Mouse (Mus musculus): ENCODE measurements at regions not wholly inside any gene's neighbourhood (a gene's known extent, or its start where the extent isn't known, plus 50 kb on each side); places are given as distances from the start of the nearest gene placed in this dataset.

DNA sequence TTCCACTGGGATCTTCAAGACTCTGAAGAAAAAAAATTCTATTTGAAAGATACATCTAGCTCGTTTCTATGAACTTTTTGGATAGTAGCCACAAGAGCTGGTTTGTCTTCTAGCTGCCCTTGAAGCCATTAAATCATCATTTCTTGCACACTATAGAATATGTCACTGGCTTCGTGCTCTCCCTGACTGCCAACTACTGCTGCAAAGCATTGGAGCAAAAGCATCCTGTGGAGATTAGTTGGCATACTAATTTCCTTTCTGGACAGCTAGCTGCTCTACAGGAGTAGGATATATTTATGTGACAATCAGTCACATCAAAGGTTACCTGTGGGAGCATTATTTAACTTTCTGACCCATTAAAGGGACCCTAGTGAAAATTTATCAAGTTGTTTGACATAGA is 243.1 kb downstream of the Pdgfc start:
- no peak for DNase-seq

DNA sequence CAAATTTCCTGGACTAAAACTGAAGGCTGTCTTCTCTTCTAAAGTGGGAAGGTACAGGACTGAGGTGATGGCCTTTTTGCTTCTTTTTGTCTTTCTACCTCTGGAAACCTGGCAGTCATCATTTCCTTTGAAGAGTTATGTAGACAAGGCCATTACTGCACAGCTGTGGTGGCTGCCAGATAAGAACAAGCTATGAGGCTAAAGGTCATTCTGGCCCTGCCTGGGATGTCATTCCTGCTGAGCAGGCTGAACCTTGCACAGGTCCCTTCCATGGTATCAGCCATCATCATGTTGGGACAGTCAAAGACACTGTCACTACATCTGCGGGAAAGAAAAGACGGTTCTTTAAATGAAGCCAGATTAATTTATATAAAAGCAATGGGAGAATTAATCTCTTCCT is 253.5 kb downstream of the Pdgfc start:
- DNase-seq, result no peak

DNA sequence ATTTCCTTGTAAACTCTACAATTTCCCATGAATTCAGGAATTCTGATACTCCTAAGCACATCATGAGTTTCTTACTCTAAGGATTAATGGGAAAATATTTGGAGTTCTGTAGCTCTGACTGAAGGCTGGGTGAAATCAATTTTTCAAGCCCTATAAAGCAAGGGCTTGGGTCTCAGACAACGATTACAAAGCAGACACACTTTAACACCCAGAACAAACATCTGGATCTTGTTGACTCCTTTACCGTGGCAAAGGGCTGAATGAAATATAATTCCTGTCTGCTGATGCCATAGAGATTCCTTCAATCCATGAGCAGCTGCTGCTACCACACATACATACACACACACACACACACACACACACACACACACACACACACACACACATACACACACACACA is 256.2 kb downstream of the Pdgfc start:
- no peak for DNase-seq

DNA sequence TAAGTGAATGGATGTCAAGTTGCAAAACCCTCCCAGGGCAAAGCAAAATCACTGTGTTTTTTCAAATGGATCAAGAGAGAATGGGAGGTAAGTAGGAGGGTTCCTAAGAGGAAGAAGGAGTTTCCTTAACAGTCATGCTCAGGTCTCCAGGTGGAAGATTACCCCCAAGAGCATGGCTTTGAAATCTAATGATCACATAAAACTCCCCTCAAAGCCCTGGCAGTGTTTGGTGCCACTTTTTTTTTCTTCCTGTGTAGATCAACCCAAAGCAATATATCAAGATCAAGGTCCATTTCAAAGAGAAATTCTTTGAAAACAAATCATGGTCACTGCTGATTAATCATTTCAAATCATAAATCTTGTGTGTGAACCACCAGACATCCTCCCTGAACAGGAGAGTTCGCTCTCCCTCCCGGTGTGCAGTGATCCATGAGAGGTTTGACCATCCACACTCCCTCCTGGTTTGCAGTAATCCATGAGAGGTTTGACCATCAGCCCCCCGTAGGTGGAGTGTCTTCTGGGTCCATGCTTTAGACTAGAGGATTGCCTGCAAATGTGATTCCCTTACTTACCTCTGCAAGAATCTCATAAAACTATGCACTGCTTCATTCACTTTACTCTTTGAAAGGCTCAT is 257.1 kb downstream of the Pdgfc start:
- DNase-seq, result no peak

DNA sequence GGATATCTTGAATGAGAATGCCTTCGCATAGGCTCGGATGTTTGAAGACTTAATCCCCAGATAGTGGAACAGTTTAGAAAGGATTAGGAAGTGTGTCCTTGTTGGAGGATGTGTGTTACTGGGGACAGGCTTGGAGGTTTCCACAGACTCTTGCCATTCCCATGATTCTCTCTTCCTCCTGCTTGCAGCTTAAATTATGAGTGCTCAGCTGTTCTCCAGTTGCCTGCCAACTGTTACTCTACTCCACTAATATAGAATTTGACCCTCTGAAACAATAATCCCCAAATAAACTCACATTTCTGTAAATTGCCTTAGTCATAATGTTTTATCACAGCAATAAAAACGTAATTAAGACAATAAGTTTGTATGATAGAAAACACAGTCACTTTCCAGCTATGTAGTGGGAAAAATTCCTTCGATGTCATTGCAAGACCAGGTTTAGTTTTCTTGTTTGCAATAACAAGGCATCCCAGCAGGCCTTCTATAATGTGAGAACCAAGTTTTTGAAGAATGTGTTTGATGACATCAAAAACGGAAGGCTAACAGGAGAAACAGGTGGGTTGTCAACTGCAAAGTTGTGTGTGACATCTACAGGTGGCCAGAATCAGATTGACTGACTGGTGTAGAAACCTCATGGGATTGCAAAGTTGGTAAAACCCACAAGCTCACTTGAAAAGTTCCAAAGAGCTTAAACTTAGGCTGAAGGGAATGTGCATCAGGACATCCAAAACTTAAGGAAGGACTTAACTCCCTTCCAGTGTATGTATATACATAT is 268.0 kb downstream of the Pdgfc start:
- DNase-seq, result no peak

DNA sequence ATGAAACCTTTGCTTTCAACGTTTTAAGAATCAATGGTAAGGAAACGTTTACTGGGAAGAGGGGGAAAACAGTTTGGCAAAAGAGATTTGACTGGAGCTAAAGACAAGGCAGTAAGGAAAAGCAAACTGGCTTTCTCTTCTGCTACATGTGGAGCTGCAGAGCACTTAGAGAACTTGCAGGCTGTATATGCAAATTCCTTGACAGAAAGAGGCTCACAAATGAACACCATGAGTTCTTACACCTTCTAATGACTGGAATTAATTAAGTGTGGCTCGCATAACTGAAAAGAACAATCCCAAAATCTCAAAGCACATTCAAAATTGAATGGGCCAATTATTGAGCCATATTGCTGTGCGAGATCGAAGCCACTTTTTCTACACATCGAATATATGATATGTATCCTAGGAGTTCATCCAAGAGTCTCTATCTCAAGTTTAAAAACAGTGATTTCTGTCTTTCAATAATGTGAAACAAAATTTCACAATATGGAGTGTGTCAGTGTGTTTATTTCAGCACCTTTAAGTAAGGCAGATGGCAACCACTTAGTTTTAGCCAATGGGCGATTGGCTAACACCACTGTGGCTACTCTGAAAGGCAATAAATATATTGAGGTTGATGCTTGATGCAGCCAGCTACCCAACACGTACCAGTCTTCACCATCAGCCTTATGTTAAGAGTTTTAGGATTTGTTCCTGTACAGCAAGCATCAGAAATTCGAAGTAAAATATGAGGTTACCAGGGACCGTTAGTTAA is 269.4 kb downstream of the Pdgfc start:
- no peak for DNase-seq

DNA sequence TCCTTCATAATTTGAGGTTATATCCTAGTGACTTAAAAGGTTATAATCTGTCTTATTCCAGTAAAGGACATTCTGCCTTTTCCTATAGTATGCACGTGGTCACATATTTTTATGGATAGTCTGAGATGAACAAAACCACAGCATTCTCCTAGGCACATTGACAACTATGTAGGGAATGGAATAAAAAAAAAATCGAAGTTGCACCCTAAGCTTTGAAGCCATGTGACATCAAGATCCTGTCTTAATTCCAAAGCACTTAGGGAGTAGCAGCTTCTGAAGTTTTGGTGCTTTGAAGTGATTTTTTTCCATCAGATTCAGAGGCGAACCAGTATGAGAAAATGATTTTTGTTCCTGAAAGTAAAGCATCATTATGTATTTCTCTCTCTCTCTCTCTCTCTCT is 290.6 kb downstream of the Pdgfc start:
- DNase-seq, result no peak

DNA sequence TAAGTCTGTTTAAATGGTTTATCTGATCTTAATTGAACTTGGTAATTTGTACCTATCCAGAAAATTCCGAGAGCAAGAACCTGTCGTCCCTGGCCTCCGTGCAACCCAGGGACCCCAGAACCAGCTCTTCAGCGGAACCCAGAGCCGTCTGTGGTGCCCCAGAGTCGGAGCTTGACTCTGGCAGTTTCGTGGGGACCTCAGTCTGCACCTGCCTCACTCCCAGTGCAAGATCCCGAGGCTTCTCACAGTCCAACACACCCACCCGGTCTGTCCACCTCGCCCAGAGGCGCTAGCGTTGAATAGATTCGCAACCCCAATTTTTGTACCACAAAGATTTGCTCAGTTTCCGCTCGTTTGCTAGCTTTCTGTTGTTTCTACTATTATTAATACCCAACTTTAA is 315.5 kb downstream of the Pdgfc start:
- no peak for DNase-seq

DNA sequence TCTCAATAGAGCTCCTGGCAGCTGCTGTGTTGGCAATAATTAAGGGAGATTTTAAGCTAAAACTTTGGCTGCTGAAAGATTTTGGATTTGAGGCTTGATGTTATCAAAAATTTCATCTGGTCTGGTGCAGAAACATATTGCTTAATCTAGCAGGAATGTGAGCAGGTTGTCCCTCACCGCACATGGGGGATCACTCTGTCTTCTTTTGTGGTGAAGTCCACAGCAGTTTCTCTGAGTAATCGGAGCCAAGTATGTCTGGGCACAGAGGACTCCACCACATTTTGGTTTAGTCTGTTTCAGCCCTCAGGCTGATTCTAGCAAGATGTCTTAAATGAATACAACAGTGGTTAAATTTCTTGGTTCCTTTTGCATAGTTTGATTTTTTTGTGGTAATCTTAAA is 331.7 kb downstream of the Pdgfc start:
- DNase-seq, result no peak

DNA sequence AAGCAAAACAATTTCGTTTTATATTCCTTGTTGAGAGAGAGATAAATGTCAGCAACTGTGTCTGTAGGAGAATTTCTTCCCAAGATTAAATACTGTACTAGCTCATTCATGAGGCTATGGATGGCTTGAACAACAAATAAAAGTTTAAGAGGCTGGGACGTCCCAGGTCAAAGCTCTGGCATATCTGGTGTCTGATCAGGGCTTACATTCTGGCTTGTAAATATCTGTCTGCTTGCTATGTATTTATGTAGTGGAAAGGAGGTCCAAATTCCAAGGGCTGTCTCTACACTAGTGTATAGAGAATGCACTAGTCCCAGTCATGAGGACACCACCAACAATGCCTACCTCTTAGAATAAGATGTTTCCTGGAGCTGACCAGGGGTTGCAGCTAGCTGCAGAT is 332.4 kb downstream of the Pdgfc start:
- DNase-seq, result no peak

DNA sequence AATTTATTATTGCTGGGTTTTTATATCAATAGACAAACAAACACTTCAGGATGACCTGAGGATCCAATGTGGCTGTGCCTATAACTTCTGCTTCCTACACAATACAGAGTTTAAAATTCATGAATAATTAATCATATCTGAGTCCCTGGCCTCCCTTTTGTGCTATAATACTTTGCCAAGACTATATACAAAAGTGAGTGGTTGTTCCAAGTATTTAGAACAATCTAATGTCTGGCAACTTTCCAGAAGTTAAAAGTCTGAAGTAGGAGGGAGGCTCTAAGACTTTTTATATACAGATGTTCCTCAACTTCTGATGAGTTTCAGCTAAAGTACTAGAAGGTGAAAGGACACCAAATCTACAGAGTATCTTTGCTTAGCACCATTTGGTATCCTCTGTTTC is 333.5 kb downstream of the Pdgfc start:
- DNase-seq, result no peak

DNA sequence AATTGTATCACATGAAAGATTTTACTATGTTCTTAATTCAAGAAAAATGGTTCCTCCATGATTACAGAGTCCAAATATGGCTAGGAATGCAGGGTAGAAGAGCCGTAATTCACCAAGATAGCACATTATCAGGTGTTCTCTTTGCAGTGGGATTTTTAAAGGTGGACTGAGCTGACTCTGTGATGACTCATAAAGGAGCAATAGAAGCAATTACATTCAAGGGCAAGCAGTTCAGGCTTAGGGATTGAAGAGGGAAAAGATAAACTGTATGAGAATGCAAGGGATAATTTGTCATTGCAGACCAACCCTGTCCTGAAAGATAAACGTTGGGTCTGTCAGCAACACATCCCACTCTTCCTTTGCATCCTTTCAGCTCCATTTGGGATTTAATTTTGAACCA is 339.8 kb downstream of the Pdgfc start:
- no peak for DNase-seq

DNA sequence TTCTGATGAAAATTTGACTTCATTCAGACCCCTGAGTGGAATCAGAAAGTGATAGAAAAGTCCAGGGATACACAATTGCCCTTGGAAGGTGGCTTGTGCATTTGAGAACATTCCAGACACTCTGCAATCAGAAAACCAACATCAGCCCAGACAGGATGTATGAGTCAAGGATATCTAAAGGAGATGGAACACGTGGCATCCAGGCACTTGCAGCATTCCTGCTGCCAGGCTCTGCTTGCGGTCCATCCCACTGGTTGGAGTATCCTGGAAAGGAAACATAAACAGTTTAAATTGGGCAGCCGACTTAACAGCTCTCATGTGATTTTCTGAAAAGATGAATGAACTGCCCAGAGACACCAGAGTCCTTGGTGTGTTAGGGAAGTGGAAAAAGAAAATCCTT is 341.2 kb downstream of the Pdgfc start:
- DNase-seq, result no peak

DNA sequence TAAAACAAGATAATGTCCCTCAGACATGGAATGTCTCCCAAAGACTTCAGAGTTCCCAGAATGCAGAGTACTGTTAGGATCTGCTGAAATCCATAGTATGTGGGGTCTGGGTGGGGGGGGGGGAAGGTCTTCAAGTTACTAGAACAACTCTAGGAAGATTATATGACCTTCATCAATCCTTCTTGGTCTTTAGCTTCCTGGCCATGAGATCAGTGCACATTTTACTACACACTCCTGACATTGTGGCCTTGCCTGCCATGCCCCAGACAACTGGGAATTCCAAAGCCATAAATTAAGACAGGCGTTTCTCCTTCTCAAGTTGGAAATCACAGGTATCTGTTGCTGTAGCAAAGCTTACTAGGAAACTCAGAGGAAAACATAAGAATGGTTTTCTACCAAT is 343.1 kb downstream of the Pdgfc start:
- no peak for DNase-seq

DNA sequence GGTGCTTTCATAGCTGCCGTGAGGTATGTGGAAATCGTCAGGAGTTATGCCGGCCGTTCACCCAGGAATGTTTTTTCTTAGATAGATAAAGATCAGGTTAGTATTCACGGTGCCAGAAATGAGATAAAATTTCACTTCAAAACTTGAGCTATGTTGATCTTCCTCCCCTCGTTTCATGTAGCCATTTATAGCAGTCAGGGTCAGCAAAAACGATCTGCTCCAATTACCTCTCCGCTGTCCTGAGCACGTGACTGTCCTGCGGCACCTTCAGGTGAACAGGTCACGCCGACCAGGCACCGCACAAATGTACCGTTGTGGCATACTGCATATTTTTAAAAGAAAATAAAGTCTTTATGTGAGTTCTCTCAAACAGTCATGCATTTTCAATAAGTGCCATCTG is 350.7 kb downstream of the Pdgfc start:
- DNase-seq, result peak; percentile 8 to 25

DNA sequence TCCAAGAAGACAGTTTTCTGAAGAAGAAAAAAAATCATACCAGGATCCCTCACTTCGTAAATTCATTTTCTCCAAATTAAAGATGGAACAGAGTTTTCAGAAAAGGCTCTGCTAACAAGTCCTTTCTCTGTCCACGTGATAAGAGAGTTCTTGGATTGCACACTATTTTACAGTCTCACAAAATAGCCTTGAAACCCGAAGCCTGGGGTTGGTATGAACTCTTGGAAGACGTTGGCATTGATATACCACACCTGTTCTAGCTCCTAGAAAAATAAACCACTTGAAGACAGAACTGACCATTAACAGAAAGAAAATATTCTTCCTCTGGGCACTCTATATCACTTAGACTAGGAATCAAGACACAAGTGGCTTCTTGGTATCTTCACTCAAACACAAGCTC is 351.4 kb downstream of the Pdgfc start:
- DNase-seq, result no peak

DNA sequence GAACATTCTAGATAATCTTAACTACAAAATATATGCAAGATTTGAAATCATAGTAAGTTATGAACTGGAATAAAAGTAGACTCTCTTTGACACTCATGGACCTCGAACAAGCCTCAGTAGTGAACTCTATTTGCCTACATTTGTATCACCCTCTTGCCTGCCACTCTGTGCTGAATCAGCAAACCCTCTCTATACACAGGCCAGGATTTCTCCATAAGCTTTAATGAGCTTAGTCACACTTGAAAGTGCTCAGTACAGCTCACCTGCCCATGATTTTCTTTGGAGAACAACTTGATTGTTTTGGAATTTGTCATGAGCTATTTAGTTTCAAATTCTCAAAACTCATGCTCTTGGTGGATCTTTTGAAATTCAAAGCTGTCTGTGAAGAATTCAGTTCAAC is 361.0 kb downstream of the Pdgfc start:
- DNase-seq, result no peak

DNA sequence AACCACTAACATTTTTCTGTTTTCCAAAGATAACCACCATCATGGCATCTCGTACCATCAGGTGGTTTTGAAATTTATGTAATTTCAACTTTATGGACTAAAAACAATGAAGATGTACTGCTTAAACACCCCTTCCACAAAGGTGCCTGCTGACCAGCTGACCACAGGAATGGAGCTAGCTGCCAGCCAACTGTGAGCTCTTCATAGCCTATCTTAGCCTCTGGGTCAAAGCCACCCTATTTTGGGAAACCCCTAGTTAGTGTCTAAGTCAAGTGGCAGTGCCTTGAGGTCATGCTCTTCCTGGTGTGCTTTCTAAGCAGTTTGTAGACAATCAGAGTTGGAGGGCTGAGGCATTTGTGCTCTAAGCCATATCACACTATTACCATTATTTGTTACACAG is 364.8 kb downstream of the Pdgfc start:
- DNase-seq, result no peak

DNA sequence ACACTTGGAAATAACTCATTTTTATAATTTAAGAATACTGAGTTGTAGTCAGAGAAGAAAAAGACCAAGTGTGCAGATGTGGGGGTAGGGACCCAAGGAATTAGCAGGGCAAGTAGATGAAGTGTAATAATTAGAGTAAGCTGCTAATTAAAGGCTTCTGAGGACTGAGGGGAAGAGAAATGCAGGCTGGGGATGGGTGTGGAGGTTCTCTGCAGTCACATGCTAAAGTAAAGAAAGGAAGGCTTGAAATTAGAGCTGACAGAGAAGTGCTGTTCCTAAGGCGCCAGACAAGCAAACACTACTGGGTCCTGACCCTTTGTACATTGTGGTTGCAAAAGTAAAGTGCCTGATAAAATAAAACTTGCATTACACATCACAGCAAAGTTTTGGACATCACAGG is 372.7 kb downstream of the Pdgfc start:
- no peak for DNase-seq

DNA sequence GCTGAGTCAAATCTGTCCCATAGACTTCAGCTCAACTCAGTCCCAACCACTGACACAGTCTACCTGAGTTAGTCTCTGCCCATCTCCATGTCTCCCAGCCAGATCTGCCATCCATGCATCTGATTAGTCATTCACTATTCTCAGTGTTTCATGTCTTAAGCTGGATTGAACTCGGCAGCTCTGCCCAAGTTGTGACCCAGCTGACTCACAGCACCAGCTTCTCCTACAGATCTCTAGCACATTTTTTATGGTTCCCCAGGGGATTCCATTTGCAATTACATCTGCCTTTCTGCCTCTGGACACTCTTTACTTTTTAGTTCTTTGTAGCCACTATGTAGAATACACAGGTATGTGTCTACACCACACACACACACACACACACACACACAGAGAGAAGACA is 385.7 kb downstream of the Pdgfc start:
- no peak for DNase-seq

DNA sequence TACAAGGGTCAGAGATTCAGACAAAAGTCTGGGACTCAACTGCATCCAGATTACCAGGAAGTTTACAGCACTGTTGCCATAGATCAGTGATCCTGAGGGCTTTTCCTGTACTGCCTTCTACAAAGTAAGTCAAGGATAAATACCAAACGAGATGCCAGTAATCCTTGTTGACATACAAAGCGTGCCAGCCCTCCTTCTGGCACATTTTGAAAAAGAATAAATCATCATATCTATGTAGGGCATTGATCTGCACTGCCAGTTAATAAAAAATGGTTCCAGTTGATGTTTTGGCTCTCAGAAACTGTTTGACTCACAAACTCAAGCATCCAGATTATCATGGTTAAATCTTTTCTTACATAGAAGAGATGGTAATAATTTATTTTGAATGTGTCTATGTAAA is 390.5 kb downstream of the Pdgfc start:
- no peak for DNase-seq

All from kidney, postnatal 36 days (tissue).